Mouse (Mus musculus) kidney, postnatal 0 days (tissue): ENCODE data around the gene Tbata. TPM values are rescaled to one million over a fixed set of nuclear protein-coding genes. Genes with fewer than 3 reads are reported as not detected.

ENCODE experiments used
- ATAC-seq: fragments of 200-750 bp; cut with Nextera tagmentation; replicated peaks from 2 replicates; pipeline ENCODE4 v1.8.0; 2017; ENCODE audit warnings: low read depth, moderate number of reproducible peaks, moderate TSS enrichment, moderate library complexity; ENCODE audit not compliant: low FRiP score
- DNase-seq: peaks from one replicate; pipeline ENCODE4 v3.0.0-alpha.2; 2016; ENCODE audit warnings: low spot score
- H3K27ac ChIP-seq: fragments of 300-500 bp; sonication (generic); 2 replicates; pipeline ENCODE4 v1.5.1; 2014; ENCODE audit warnings: mild to moderate bottlenecking
- H3K27me3 ChIP-seq: fragments of 300-500 bp; sonication (generic); 2 replicates; pipeline ENCODE4 v1.6.1; 2014; ENCODE audit warnings: low read length, mixed read lengths; ENCODE audit not compliant: insufficient read depth
- H3K36me3 ChIP-seq: fragments of 300-500 bp; sonication (generic); 2 replicates; pipeline ENCODE4 v1.6.1; 2014; ENCODE audit warnings: low read length, mixed read lengths; ENCODE audit not compliant: insufficient read depth
- H3K4me1 ChIP-seq: fragments of 300-500 bp; sonication (generic); replicated peaks from 2 replicates; pipeline ENCODE4 v1.6.1; 2014; ENCODE audit warnings: antibody characterized with exemption, low read length, mixed read lengths; ENCODE audit not compliant: insufficient read depth
- H3K4me2 ChIP-seq: fragments of 300-500 bp; sonication (generic); 2 replicates; pipeline ENCODE4 v1.6.1; 2014; ENCODE audit warnings: mild to moderate bottlenecking, low read length, moderate library complexity, mixed read lengths
- H3K4me3 ChIP-seq: fragments of 300-500 bp; sonication (generic); replicated peaks from 2 replicates; pipeline ENCODE4 v1.5.1; 2014; ENCODE audit warnings: low read depth, low read length
- H3K9ac ChIP-seq: fragments of 300-500 bp; sonication (generic); 2 replicates; pipeline ENCODE4 v1.6.1; 2014; ENCODE audit warnings: low read depth, low read length
- H3K9me3 ChIP-seq: fragments of 300-500 bp; sonication (generic); replicated peaks from 2 replicates; pipeline ENCODE4 v1.6.1; 2016; ENCODE audit warnings: low read length, inconsistent platforms, mixed read lengths
- CTCF ChIP-seq: IDR thresholded peaks from 2 replicates; pipeline ENCODE4 v1.5.1; 2016; ENCODE audit warnings: antibody characterized with exemption, low read depth, mild to moderate bottlenecking, moderate library complexity
- WGBS: fragments of 180-500 bp; shearing (Covaris S2); extraction: QIAGEN DNeasy Blood & Tissue Kit; methylation state at CpG from one replicate; pipeline ENCODE4 v1.1.7; 2014; 5-methylcytosine and 5-hydroxymethylcytosine counted together
- microRNA-seq: library from miRNA; unstranded; fragments of <30 nt; microRNA quantifications from one replicate; pipeline ENCODE4, GENCODE M21; 2016
- polyA plus RNA-seq: library from polyadenylated mRNA; unstranded; fragments of >200 nt; fragmentation: Nextera tagmentation; extraction: Ambion mirVana; gene quantifications from 2 replicates; pipeline ENCODE4 v1.2.1, GENCODE M21; 2015

Tbata gene
- polyA plus RNA-seq, 1 experiment from 2014 or later = 0.24 TPM

DNA sequence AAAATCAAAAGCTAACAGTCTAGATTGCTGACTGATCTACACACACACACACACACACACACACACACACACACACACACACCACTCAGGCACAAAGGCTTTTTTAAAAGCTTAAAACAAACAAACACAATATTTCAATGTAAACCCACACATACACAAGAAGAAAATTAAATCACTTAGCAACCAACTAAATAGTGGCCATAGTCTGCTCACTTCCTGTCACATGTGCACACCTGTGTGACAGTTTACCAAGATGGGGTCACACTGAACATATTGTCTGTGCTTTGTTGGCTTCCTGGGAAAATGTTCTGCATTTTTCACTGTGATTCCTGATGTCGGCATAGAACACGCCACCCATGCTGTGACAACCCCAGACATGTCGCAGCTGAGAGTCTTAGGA, 60.0 kb downstream of the Tbata start:
- H3K27ac ChIP-seq = no peak overlapping the region
- WGBS = 80% methylated on average over 3 of the region's 3 CpGs
- no peak for DNase-seq

GRCm38 (mm10) chr10:61232858-61233567, 61.3 kb downstream of the Tbata start:
- Histone ChIP-seq H3K9me3 (no peaks in the 10 kb centered on the region), H3K4me3 (no peak overlapping the region)
- WGBS = 51% methylated on average over 7 of the region's 7 CpGs

More for the DNA sequence above, 60.0 kb downstream of the Tbata start:
- no peaks in the 10 kb centered on the region for H3K9me3 ChIP-seq
- H3K27me3 ChIP-seq = no peaks in the 10 kb centered on the region
- no peak overlapping the region for H3K4me2 ChIP-seq
- TF ChIP-seq CTCF = no peak
- no peak overlapping the region for H3K9ac ChIP-seq
- no peaks in the 10 kb centered on the region for H3K4me1 ChIP-seq
- no peaks in the 10 kb centered on the region for H3K36me3 ChIP-seq
- no peak overlapping the region for H3K4me3 ChIP-seq
- no peak for ATAC-seq

DNA sequence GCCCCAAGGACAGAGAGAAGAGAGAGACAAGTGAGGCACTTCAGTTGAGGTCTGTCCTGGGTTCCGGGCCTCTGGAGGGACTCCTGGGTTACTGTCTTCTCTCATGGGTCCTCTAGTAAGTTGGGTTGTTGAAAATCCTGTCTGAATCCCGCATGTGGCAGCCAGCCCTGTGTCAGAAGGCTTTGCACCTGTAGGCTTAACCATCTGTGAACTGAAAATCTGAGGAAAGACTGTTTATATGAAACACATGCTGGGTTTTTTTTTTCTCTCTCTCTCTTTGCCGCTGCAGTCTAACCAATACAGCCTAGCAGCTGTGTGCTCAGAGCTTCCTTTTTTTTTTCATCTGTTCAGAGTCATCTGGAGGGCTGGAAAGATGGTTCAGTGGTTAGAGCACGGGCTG, 62.6 kb downstream of the Tbata start:
- ATAC-seq (no peak), DNase-seq (no peak)
- H3K9ac ChIP-seq = no peak overlapping the region
- no peak for TF ChIP-seq CTCF
- no peak overlapping the region for H3K4me2 ChIP-seq
- WGBS = 83% methylated on average over 4 of the region's 4 CpGs
- H3K4me3 ChIP-seq = no peak overlapping the region
- no peaks in the 10 kb centered on the region for H3K36me3 ChIP-seq
- H3K4me1 ChIP-seq = no peaks in the 10 kb centered on the region
- H3K27me3 ChIP-seq = no peaks in the 10 kb centered on the region
- 0 out of 2 replicates have a peak, but pooled peaks cover 4% of the 10 kb centered on the region for H3K9me3 ChIP-seq
- no peak overlapping the region for H3K27ac ChIP-seq

More at GRCm38 (mm10) chr10:61232858-61233567, 61.3 kb downstream of the Tbata start:
- H3K36me3 ChIP-seq = no peaks in the 10 kb centered on the region
- ATAC-seq (no peak), DNase-seq (no peak)
- no peak overlapping the region for H3K9ac ChIP-seq
- no peak overlapping the region for H3K27ac ChIP-seq
- H3K4me2 ChIP-seq = no peak overlapping the region
- H3K27me3 ChIP-seq = no peaks in the 10 kb centered on the region
- no peak for TF ChIP-seq CTCF
- no peaks in the 10 kb centered on the region for H3K4me1 ChIP-seq

- Histone ChIP-seq H3K4me3 (no peak overlapping the region), H3K9ac (no peak overlapping the region), H3K27me3 (no peaks in the 10 kb centered on the region), H3K27ac (no peak overlapping the region), H3K4me2 (no peak overlapping the region), H3K36me3 (no peaks in the 10 kb centered on the region), H3K9me3 (0 out of 2 replicates have a peak, but pooled peaks cover 4% of the 10 kb centered on the region), H3K4me1 (no peaks in the 10 kb centered on the region)
- no peak for TF ChIP-seq CTCF
- WGBS = 82% methylated on average over 6 of the region's 6 CpGs
- ATAC-seq (no peak), DNase-seq (no peak)
These were observed 64.0 kb downstream of the Tbata start for GRCm38 (mm10) chr10:61235677-61236267.

- no peak for DNase-seq
- Histone ChIP-seq H3K4me2 (no peak overlapping the region), H3K27ac (no peak overlapping the region), H3K27me3 (no peaks in the 10 kb centered on the region), H3K9ac (no peak overlapping the region), H3K4me1 (no peaks in the 10 kb centered on the region), H3K36me3 (no peaks in the 10 kb centered on the region), H3K9me3 (0 out of 2 replicates have a peak, but pooled peaks cover 4% of the 10 kb centered on the region), H3K4me3 (no peak overlapping the region)
- WGBS = 41% methylated on average over 4 of the region's 4 CpGs
- no peak for TF ChIP-seq CTCF
- ATAC-seq = no peak
These were observed 65.1 kb downstream of the Tbata start for GRCm38 (mm10) chr10:61236683-61237390.

- Histone ChIP-seq H3K4me2 (no peak overlapping the region), H3K4me1 (no peaks in the 10 kb centered on the region), H3K4me3 (no peak overlapping the region), H3K27me3 (no peaks in the 10 kb centered on the region), H3K36me3 (no peaks in the 10 kb centered on the region), H3K27ac (no peak overlapping the region), H3K9me3 (0 out of 2 replicates have a peak, but pooled peaks cover 4% of the 10 kb centered on the region), H3K9ac (no peak overlapping the region)
- TF ChIP-seq CTCF = no peak
- no peak for DNase-seq
- WGBS = 84% methylated on average over 6 of the region's 6 CpGs
- ATAC-seq = no peak
These were observed 65.6 kb downstream of the Tbata start for GRCm38 (mm10) chr10:61237391-61237785.

Small RNAs within 50 kb of the gene (microRNA-seq; reads per million reads assigned to microRNA genes)
- not detected for gene Gm44308

Other genes with a start within 250 kb of the Tbata start
- gene Pcbd1, start 82.6 kb upstream of the Tbata start, polyA plus RNA-seq = 356 and 370 TPM in 2 replicates
- gene Sgpl1, start 24.3 kb upstream of the Tbata start, polyA plus RNA-seq = 54.5 and 57.7 TPM in 2 replicates
- 0.71 and 0.89 TPM in 2 replicates for gene Adamts14, start 101.5 kb downstream of the Tbata start, polyA plus RNA-seq
- gene Prf1, start 125.9 kb downstream of the Tbata start, polyA plus RNA-seq = 0.05 TPM in 1 of 2 replicates, not detected in the other
- 20.2 and 24.8 TPM in 2 replicates for gene Pald1, start 211.6 kb downstream of the Tbata start, polyA plus RNA-seq
- 0.36 and 0.45 TPM in 2 replicates for gene Nodal, start 246.0 kb downstream of the Tbata start, polyA plus RNA-seq